Mouse (Mus musculus) layer of hippocampus, adult 9-11 months (tissue): Measurements from ENCODE around the gene Plscr3.
A peak's percentile ranks its signal among the peaks of the same experiment; 100 is the strongest.

Experiments used
- DNase-seq: peaks from one replicate; pipeline ENCODE4 v3.0.0; 2022

Plscr3 gene

GRCm38 (mm10) chr11:69867335-69867734 is 21.2 kb downstream of the Plscr3 start:
- no peak for DNase-seq

- no peak for DNase-seq
Observed at GRCm38 (mm10) chr11:69870289-69871069, 24.3 kb downstream of the Plscr3 start.

GRCm38 (mm10) chr11:69871822-69872221 is 25.6 kb downstream of the Plscr3 start:
- no peak for DNase-seq

GRCm38 (mm10) chr11:69872451-69872850 is 26.3 kb downstream of the Plscr3 start:
- no peak for DNase-seq

- peak; percentile 66 for DNase-seq
Observed at GRCm38 (mm10) chr11:69876186-69876585, 30.0 kb downstream of the Plscr3 start.

- DNase-seq = peak; percentile 72
Observed at GRCm38 (mm10) chr11:69876867-69877266, 30.7 kb downstream of the Plscr3 start.

- DNase-seq = no peak
Observed at GRCm38 (mm10) chr11:69877878-69878277, 31.7 kb downstream of the Plscr3 start, which contains the start of gene Tmem95. Gene Tmem95, minus strand, starts transcription at chr11:69878018.

GRCm38 (mm10) chr11:69878399-69878798 is 32.2 kb downstream of the Plscr3 start:
- DNase-seq = no peak

- no peak for DNase-seq
Observed at GRCm38 (mm10) chr11:69878952-69879351, 32.8 kb downstream of the Plscr3 start.

GRCm38 (mm10) chr11:69879711-69880110 is 33.5 kb downstream of the Plscr3 start:
- no peak for DNase-seq

- no peak for DNase-seq
Observed at GRCm38 (mm10) chr11:69880506-69880852, 34.3 kb downstream of the Plscr3 start.

GRCm38 (mm10) chr11:69880853-69881603 is 34.9 kb downstream of the Plscr3 start, which contains the start of gene Kctd11:
Gene Kctd11, minus strand, starts transcription at chr11:69881406.
- peak; percentile 88 for DNase-seq

- no peak for DNase-seq
Observed at GRCm38 (mm10) chr11:69881787-69882670, 35.9 kb downstream of the Plscr3 start.

GRCm38 (mm10) chr11:69883066-69883465 is 36.9 kb downstream of the Plscr3 start:
- no peak for DNase-seq

GRCm38 (mm10) chr11:69883527-69884151 is 37.5 kb downstream of the Plscr3 start:
- no peak for DNase-seq

- DNase-seq = no peak
Observed at GRCm38 (mm10) chr11:69884240-69884639, 38.1 kb downstream of the Plscr3 start.

GRCm38 (mm10) chr11:69884663-69885062 is 38.5 kb downstream of the Plscr3 start:
- DNase-seq = no peak

GRCm38 (mm10) chr11:69886907-69887635 is 40.9 kb downstream of the Plscr3 start:
- no peak for DNase-seq

- DNase-seq = peak; percentile 73
Observed at GRCm38 (mm10) chr11:69891482-69891881, 45.3 kb downstream of the Plscr3 start.

- DNase-seq = no peak
Observed at GRCm38 (mm10) chr11:69894671-69895070, 48.5 kb downstream of the Plscr3 start.

- DNase-seq = no peak
Observed at GRCm38 (mm10) chr11:69895291-69895690, 49.1 kb downstream of the Plscr3 start, which contains the start of gene Acap1. Gene Acap1, minus strand, starts transcription at chr11:69895539.

- no peak for DNase-seq
Observed at GRCm38 (mm10) chr11:69899870-69900269, 53.7 kb downstream of the Plscr3 start.
